Mouse (Mus musculus) G1E (cell line): Measurements from ENCODE around the gene Cc2d1a.

Source experiments
- CTCF ChIP-seq: IDR thresholded peaks from 2 replicates; pipeline ENCODE4 v1.5.1; 2012; ENCODE audit warnings: low read depth, low read length, inconsistent platforms, mixed read lengths
- GATA1 ChIP-seq: IDR thresholded peaks from 2 replicates; pipeline ENCODE4 v1.6.1; 2012; ENCODE audit warnings: borderline replicate concordance, low read length, inconsistent platforms, mixed read lengths
- TAL1 ChIP-seq: conservative IDR thresholded peaks from 2 replicates; pipeline ENCODE4 v1.6.1; 2012; ENCODE audit warnings: low read depth, low read length, inconsistent platforms, mixed read lengths

DNA sequence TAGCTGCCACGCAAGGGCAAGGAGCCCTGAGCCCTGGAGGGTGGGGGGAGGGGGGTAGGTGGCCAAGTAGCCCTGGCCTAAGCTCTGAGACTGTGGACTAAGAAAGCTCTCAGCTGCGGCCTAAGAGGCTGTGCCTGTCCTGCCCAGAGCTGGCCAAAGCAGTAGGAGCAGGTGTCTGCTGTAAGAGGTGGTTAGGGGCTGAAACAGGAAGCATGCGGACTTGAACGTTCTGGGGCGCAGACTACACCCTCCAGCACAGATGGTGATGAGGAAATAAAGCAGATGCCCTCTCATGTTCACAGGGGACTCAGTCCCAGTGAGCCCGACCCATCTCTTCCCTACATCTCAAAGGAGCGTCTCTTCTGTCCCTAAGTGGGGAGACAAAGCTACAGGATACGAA lies 15.5 kb downstream of the Cc2d1a start:
- TF ChIP-seq CTCF, result no peak
- no peak for TF ChIP-seq GATA1
- TF ChIP-seq TAL1, result no peak
